Mouse (Mus musculus): ENCODE results near the gene Hist1h3g.
"Not testable (repeated sequence)": the region's sequence is repeated elsewhere in the genome, so short reads cannot be mapped to it uniquely, and the experiment has no call there.

Gene Hist1h3g

DNA sequence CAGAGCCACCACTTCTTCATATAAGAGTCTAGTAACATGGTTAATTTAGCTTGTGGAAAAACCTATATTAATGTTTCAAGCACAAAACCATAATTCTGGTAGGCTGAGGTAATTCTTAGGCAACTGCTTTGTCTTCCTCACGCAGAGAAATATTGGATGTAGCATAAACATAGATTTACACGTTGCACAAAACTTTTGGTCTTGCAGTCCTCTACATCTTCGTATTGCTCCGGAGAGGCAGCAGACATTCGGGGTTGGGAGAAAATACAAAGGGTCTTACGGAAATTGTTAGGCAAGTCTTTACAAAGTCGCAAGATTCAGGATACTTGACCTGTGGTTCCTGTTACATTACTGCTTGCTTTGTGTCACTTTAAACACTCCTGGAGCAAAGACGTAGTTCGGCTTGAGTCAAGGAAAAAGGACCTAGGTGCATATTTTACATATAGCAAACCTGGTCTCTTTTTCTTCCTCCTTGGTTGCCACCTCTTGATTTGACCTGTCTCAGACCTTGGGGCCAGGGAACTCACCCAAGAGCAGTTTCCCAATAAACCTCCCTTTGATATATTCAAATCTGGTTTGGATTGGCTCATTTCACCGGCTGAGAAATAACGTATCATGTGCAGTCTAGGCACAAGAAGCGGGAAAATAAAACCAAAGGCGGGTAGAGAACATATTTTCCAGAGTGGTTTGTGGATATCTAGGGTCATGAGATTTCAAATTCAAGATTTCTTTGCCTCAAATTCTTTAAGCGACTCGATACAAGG is 672 bp upstream of the Hist1h3g start:
- no peak for DNase-seq (ENCODE audit: extremely low read depth, low read depth, low spot score)

DNA sequence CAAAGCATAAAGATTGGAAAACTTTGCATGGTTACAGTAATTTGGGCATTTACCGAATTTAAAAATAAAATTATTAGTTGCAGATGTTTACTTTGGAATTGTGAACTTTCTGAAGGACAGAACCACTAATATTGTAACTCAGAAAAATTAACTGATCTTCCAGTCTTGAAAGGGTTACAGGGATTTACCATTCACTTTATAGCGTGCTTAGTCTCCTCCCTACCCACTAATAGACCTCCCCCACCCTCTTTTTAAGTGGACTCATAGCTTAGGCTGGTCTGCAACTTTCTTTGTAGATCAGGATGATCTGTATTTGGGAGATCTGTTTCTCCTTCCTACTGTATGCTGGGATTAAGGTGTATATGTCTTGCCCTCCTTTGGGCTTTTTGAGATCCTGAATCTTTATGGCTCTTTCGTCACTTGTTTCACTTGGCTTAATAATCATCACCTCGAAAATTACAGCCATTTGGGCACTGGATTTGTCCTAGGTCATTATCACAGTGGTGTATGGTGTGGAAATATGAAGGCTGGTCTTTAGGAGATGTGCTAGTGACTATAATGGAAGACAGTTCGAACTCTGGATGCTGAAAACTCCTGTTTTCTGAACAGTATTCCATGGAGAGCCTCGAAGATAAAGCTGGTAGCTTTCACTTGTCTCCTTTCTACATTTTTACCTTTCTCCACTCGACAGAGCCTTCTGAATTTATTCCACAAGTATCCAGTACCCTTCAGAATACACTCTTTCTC is 1.0 kb downstream of the Hist1h3g start:
- no peak for DNase-seq (ENCODE audit: extremely low read depth, low read depth, low spot score)

GRCm38 (mm10) chr13:23537006-23537710 is 1.9 kb downstream of the Hist1h3g start:
- DNase-seq (ENCODE audit: extremely low read depth, low read depth, low spot score) = no peak

GRCm38 (mm10) chr13:23538249-23538648 is 3.0 kb downstream of the Hist1h3g start:
- no peak for DNase-seq (ENCODE audit: extremely low read depth, low read depth, low spot score)

- not testable (repeated sequence) for DNase-seq (ENCODE audit: extremely low read depth, low read depth, low spot score)
Measured at GRCm38 (mm10) chr13:23539821-23540220, 4.6 kb downstream of the Hist1h3g start.

GRCm38 (mm10) chr13:23541497-23541896 is 6.3 kb downstream of the Hist1h3g start:
- no peak for DNase-seq (ENCODE audit: extremely low read depth, low read depth, low spot score)

- not testable (repeated sequence) for DNase-seq (ENCODE audit: extremely low read depth, low read depth, low spot score)
Measured at GRCm38 (mm10) chr13:23542225-23542980, 7.2 kb downstream of the Hist1h3g start.

GRCm38 (mm10) chr13:23542999-23543607 is 7.9 kb downstream of the Hist1h3g start, which contains the start of gene Hist1h2bh:
TSS of gene Hist1h2bh (minus strand) at chr13:23543392.
- peak; percentile 97 for DNase-seq (ENCODE audit: extremely low read depth, low read depth, low spot score)

GRCm38 (mm10) chr13:23543965-23544786 is 9.0 kb downstream of the Hist1h3g start, which contains the start of gene Hist1h3f:
TSS of gene Hist1h3f (plus strand) at chr13:23544052.
- no peak for DNase-seq (ENCODE audit: extremely low read depth, low read depth, low spot score)

DNA sequence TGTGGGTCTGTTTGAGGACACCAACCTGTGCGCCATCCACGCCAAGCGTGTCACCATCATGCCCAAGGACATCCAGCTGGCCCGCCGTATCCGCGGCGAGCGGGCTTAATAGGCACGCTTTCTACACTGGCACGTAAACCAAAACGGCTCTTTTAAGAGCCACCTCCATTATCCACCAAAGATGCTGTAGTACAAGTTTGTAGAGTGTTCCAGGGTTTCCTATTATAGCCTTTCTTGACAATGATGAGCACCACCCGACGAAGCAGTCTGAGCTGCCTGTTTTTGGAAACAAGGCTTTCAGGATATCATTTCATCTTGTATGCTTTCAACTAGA is 9.5 kb downstream of the Hist1h3g start:
- DNase-seq (ENCODE audit: extremely low read depth, low read depth, low spot score) = not testable (repeated sequence)

DNA sequence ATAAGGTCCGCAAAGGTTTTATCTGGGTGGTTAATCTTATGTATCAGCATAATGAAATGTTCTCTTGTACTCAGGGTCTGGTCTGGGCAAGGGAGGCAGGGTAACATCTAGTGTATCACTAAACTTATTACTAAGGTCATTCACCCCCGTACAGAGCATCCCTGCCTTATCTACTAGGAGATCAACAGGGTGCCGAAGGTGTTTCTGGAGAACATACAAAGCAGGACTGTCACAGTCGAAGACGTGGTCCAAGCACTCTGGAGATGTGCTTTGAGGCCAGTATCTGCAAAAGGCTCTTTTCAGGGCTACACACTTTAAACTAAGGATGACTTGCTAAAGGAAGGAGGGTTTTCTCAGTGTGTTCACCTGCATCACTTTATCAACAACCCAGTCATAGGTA is 11.5 kb downstream of the Hist1h3g start:
- DNase-seq (ENCODE audit: extremely low read depth, low read depth, low spot score) = no peak

DNA sequence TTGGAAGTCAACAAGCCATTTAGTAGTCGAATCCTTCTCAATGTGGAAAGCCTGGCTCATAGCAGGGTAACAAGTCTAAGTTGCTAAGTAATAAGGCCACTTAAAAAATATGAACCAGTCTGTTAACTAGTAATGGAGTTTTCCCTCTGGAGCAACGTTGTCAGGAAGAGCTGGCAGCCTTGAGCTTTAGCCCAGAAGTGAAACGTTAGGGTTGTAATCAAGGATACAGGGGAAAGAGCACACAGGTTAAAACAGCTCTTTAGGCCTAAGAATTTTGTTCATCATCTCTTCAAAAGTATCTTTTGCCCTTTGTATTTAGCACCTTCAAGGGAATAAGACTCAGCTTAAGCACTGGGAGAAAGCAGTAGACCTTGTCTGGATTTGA is 15.5 kb downstream of the Hist1h3g start:
- DNase-seq (ENCODE audit: extremely low read depth, low read depth, low spot score) = no peak

- not testable (repeated sequence) for DNase-seq (ENCODE audit: extremely low read depth, low read depth, low spot score)
Measured at GRCm38 (mm10) chr13:23551146-23551834, 16.1 kb downstream of the Hist1h3g start, which contains the start of gene Hist1h4f. TSS of gene Hist1h4f (minus strand) at chr13:23551648.

GRCm38 (mm10) chr13:23551931-23552914 is 17.0 kb downstream of the Hist1h3g start:
- DNase-seq (ENCODE audit: extremely low read depth, low read depth, low spot score) = no peak

GRCm38 (mm10) chr13:23552962-23553361 is 17.7 kb downstream of the Hist1h3g start, which contains the start of gene Hist1h1d:
TSS of gene Hist1h1d (plus strand) at chr13:23553262.
- DNase-seq (ENCODE audit: extremely low read depth, low read depth, low spot score) = no peak

GRCm38 (mm10) chr13:23554393-23554792 is 19.2 kb downstream of the Hist1h3g start:
- no peak for DNase-seq (ENCODE audit: extremely low read depth, low read depth, low spot score)
